ENCODE assay signal across 15 mouse cellular contexts in the genomic region with DNA sequence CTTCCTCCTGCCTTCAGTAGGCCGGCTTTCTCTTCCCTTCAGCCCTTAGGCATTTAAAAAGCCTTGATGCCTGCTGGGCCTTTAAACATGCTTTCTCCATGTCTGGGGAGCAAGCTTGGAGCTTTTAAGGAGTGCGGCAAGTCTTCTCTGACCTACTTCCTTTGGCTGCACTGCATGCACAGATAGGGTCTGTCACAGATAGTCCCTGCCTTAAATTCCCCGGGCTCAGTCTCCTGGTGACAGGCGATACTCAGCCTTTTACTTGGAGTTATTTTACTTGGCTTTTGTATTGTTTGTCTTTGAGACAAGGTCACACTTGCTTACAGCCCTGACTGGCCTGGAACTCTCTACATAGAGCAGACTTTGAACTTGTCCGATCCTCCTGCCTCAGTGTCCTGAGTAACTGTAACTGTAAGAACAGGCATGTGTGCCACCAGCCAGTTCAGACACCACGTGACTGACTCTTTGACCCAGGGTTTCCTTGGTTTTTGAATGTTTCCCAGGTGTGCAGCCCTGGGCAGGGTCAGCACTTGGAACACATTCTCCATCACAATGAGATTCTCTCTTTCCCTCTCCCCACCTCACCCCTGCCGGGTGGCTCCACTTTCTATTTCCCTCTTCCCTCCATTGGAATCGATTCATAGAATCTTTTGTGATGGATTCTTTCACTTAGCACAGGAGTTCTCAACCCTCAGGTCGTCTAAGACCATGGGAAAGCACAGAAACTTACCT.
DNase-seq lines count a peak whose midpoint lies in the region; ATAC-seq and TF ChIP-seq lines count a peak whose summit lies in the region.
"Had no signal": no experiment of that assay in that cellular context is flagged by ENCODE, and none has a peak within 500 bp of the region (broad histone marks: within the 10 kb centered on the region; RNA-seq: fewer than 3 reads in every experiment).

No protein-coding gene starts in this region.

- no peaks in the 10 kb centered on the region for H3K9me3 ChIP-seq in forebrain, embryonic 11.5 days (ENCODE audit: control insufficient read depth, low read length)
- H3K9me3 ChIP-seq in forebrain, embryonic 13.5 days (replicated peaks), result no peaks in the 10 kb centered on the region
- H3K9me3 ChIP-seq in kidney, embryonic 16.5 days (ENCODE audit: low read length), result no peaks in the 10 kb centered on the region
- no peaks in the 10 kb centered on the region for H3K9me3 ChIP-seq in E14TG2a.4 (ENCODE audit: low read length)
- H3K9me3 ChIP-seq in heart, embryonic 12.5 days (replicated peaks), result no peaks in the 10 kb centered on the region
- H3K9me3 ChIP-seq: megakaryocyte, embryonic 14.5 days; neural tube, embryonic 13.5 days had no signal

- no peaks in the 10 kb centered on the region for H3K36me3 ChIP-seq in forebrain, embryonic 11.5 days (ENCODE audit: control insufficient read depth, insufficient read depth, low read length)
- H3K36me3 ChIP-seq in forebrain, embryonic 13.5 days (ENCODE audit: poor library complexity, severe bottlenecking), result no peaks in the 10 kb centered on the region
- peaks cover 9% of the 10 kb centered on the region; the same call in 1 of the 2 replicates for H3K36me3 ChIP-seq in kidney, embryonic 16.5 days (ENCODE audit: insufficient read depth, low read length)
- peaks cover 48% of the 10 kb centered on the region for H3K36me3 ChIP-seq in E14TG2a.4 (ENCODE audit: insufficient read depth, low read length)
- H3K36me3 ChIP-seq in heart, embryonic 12.5 days, result no peaks in the 10 kb centered on the region
- H3K36me3 ChIP-seq: G1E; neural tube, embryonic 13.5 days had no signal

- H3K27ac ChIP-seq in forebrain, embryonic 11.5 days (ENCODE audit: low read depth, low read length), result no peak overlapping the region
- H3K27ac ChIP-seq in forebrain, embryonic 13.5 days, result no peak overlapping the region
- H3K27ac ChIP-seq in kidney, embryonic 16.5 days (ENCODE audit: low read length), result peak overlapping the region; percentile 62
- peak overlapping the region; percentile 65 for H3K27ac ChIP-seq in heart, embryonic 12.5 days (ENCODE audit: poor library complexity, severe bottlenecking)
- no peak overlapping the region; the same call in 1 of the 2 replicates for H3K27ac ChIP-seq in left cerebral cortex, adult 2 months
- H3K27ac ChIP-seq: neural tube, embryonic 13.5 days had no signal

- no peak overlapping the region for H3K4me3 ChIP-seq in forebrain, embryonic 11.5 days (ENCODE audit: low read depth, low read length)
- no peak overlapping the region for H3K4me3 ChIP-seq in forebrain, embryonic 13.5 days
- no peak overlapping the region for H3K4me3 ChIP-seq in kidney, embryonic 16.5 days (ENCODE audit: low read length)
- peak overlapping the region; percentile 70 for H3K4me3 ChIP-seq in E14TG2a.4 (replicated peaks; ENCODE audit: low read length)
- H3K4me3 ChIP-seq in heart, embryonic 12.5 days, result no peak overlapping the region
- H3K4me3 ChIP-seq in left cerebral cortex, adult 2 months, result no peak overlapping the region
- H3K4me3 ChIP-seq: megakaryocyte, embryonic 14.5 days; neural tube, embryonic 13.5 days had no signal

- no peak overlapping the region for H3K4me2 ChIP-seq in forebrain, embryonic 11.5 days (ENCODE audit: low read depth, low read length, severe bottlenecking)
- H3K4me2 ChIP-seq in forebrain, embryonic 13.5 days, result no peak overlapping the region
- no peak overlapping the region for H3K4me2 ChIP-seq in kidney, embryonic 16.5 days (replicated peaks; ENCODE audit: low read depth, low read length)
- no peak overlapping the region for H3K4me2 ChIP-seq in heart, embryonic 12.5 days
- H3K4me2 ChIP-seq: lung, embryonic 14.5 days; neural tube, embryonic 13.5 days had no signal

- ATAC-seq in forebrain, embryonic 11.5 days (replicated peaks; ENCODE audit: low FRiP score), result no peak
- no peak for ATAC-seq in forebrain, embryonic 13.5 days
- ATAC-seq in kidney, embryonic 16.5 days (ENCODE audit: low FRiP score, low TSS enrichment), result no peak
- peak; percentile 54 for ATAC-seq in heart, embryonic 12.5 days (ENCODE audit: insufficient number of reproducible peaks, low FRiP score)
- ATAC-seq: intestine, embryonic 16.5 days had no signal

- intact Hi-C loops in left cerebral cortex, adult 2 months (cut with DNase I), result no loop called here

- no peaks in the 10 kb centered on the region for H3K27me3 ChIP-seq in forebrain, embryonic 11.5 days (ENCODE audit: control insufficient read depth, insufficient read depth, low read length)
- no peaks in the 10 kb centered on the region for H3K27me3 ChIP-seq in forebrain, embryonic 13.5 days
- H3K27me3 ChIP-seq in kidney, embryonic 16.5 days (ENCODE audit: insufficient read depth, low read length), result no peaks in the 10 kb centered on the region
- no peaks in the 10 kb centered on the region for H3K27me3 ChIP-seq in E14TG2a.4 (ENCODE audit: insufficient read depth, low read length)
- no peaks in the 10 kb centered on the region for H3K27me3 ChIP-seq in heart, embryonic 12.5 days (replicated peaks)
- H3K27me3 ChIP-seq: megakaryocyte, embryonic 14.5 days; neural tube, embryonic 13.5 days had no signal

- TF ChIP-seq CTCF in E14TG2a.4 (conservative IDR thresholded peaks at IDR 0.05; ENCODE audit: low read length), result no peak
- no peak for TF ChIP-seq CTCF in left cerebral cortex, adult 2 months (IDR thresholded peaks at IDR 0.05)

- H3K9ac ChIP-seq in forebrain, embryonic 11.5 days (ENCODE audit: low read length), result peak overlapping the region; percentile 16; the same call in 1 of the 2 replicates
- H3K9ac ChIP-seq in forebrain, embryonic 13.5 days, result no peak overlapping the region
- no peak overlapping the region for H3K9ac ChIP-seq in kidney, embryonic 16.5 days (replicated peaks; ENCODE audit: low read length)
- no peak overlapping the region for H3K9ac ChIP-seq in heart, embryonic 12.5 days
- H3K9ac ChIP-seq: lung, embryonic 14.5 days; neural tube, embryonic 13.5 days had no signal

- H3K4me1 ChIP-seq in forebrain, embryonic 11.5 days (replicated peaks; ENCODE audit: control insufficient read depth, insufficient read depth, low read length), result peaks cover 17% of the 10 kb centered on the region
- H3K4me1 ChIP-seq in forebrain, embryonic 13.5 days, result peaks cover 66% of the 10 kb centered on the region
- H3K4me1 ChIP-seq in kidney, embryonic 16.5 days (ENCODE audit: insufficient read depth, low read length), result peaks cover 45% of the 10 kb centered on the region
- peaks cover 89% of the 10 kb centered on the region for H3K4me1 ChIP-seq in E14TG2a.4 (replicated peaks; ENCODE audit: low read depth, low read length)
- peaks cover 46% of the 10 kb centered on the region for H3K4me1 ChIP-seq in heart, embryonic 12.5 days (replicated peaks)

- DNase-seq in forebrain, embryonic 11.5 days (ENCODE audit: low spot score), result no peak
- DNase-seq in kidney, postnatal 4 days, result no peak
- no peak for DNase-seq in left cerebral cortex, adult 2 months (ENCODE audit: extremely low spot score in 1 of 2, low spot score in 2 of 2)
- DNase-seq in urinary bladder, postnatal 36 days (ENCODE audit: low spot score in 2 of 2), result no peak
- DNase-seq: cerebellum, adult 9-11 months; lung, embryonic 14.5 days; retina, postnatal 1 day had no signal

- 49% methylated on average over 9 of the region's 9 CpGs for WGBS in forebrain, embryonic 11.5 days
- 46% methylated on average over 9 of the region's 9 CpGs for WGBS in forebrain, embryonic 13.5 days
- 53% methylated on average over 9 of the region's 9 CpGs for WGBS in kidney, embryonic 16.5 days
- 45% methylated on average over 9 of the region's 9 CpGs for WGBS in heart, embryonic 12.5 days

Comparison
In these comparisons a context has a peak if more than half of its experiments do, and no peak if none do; other contexts are left out.
1. H3K27ac ChIP-seq: peak in kidney, embryonic 16.5 days (single experiment) and heart, embryonic 12.5 days (single experiment); none in forebrain, embryonic 11.5 days (single experiment), forebrain, embryonic 13.5 days (single experiment) and left cerebral cortex, adult 2 months (single experiment).